Mouse (Mus musculus) neural tube, embryonic 11.5 days (tissue): ENCODE measurements around the gene Thbd. TPM values are rescaled to one million over a fixed set of nuclear protein-coding genes. Genes with fewer than 3 reads are reported as not detected.

Experiments used
- ATAC-seq: fragments of 200-750 bp; cut with Nextera tagmentation; 2 replicates; pipeline ENCODE4 v1.8.0; 2017; ENCODE audit warnings: moderate number of reproducible peaks, mild to moderate bottlenecking, moderate TSS enrichment, moderate library complexity; ENCODE audit not compliant: insufficient read depth, low FRiP score, low TSS enrichment
- DNase-seq: peaks from one replicate; pipeline ENCODE4 v3.0.0-alpha.2; 2015; ENCODE audit warnings: low spot score
- H3K27ac ChIP-seq: fragments of 300-500 bp; sonication (generic); 2 replicates; pipeline ENCODE4 v1.5.1; 2014; ENCODE audit warnings: low read depth, mild to moderate bottlenecking, low read length
- H3K27me3 ChIP-seq: fragments of 300-500 bp; sonication (generic); 2 replicates; pipeline ENCODE4 v1.6.1; 2014; ENCODE audit warnings: mild to moderate bottlenecking, low read length, mixed read lengths; ENCODE audit not compliant: control insufficient read depth, insufficient read depth
- H3K36me3 ChIP-seq: fragments of 300-500 bp; sonication (generic); 2 replicates; pipeline ENCODE4 v1.6.1; 2014; ENCODE audit warnings: mild to moderate bottlenecking, low read length, moderate library complexity, mixed read lengths; ENCODE audit not compliant: control insufficient read depth, insufficient read depth
- H3K4me1 ChIP-seq: fragments of 300-500 bp; sonication (generic); 2 replicates; pipeline ENCODE4 v1.6.1; 2014; ENCODE audit warnings: low read length, mixed read lengths; ENCODE audit not compliant: control insufficient read depth, insufficient read depth
- H3K4me2 ChIP-seq: fragments of 300-500 bp; sonication (generic); 2 replicates; pipeline ENCODE4 v1.6.1; 2014; ENCODE audit warnings: low read depth, mild to moderate bottlenecking, moderate library complexity
- H3K4me3 ChIP-seq: fragments of 300-500 bp; sonication (generic); 2 replicates; pipeline ENCODE4 v1.5.1; 2014; ENCODE audit warnings: low read depth, low read length
- H3K9ac ChIP-seq: fragments of 300-500 bp; sonication (generic); 2 replicates; pipeline ENCODE4 v1.6.1; 2014; ENCODE audit warnings: mild to moderate bottlenecking, low read length
- H3K9me3 ChIP-seq: fragments of 300-500 bp; sonication (generic); 2 replicates; pipeline ENCODE4 v1.6.1; 2016; ENCODE audit warnings: low read length; ENCODE audit not compliant: control insufficient read depth
- WGBS: fragments of 180-500 bp; shearing (Covaris S2); extraction: QIAGEN DNeasy Blood & Tissue Kit; methylation state at CpG from one replicate; pipeline ENCODE4 v1.1.7; 2014; 5-methylcytosine and 5-hydroxymethylcytosine counted together
- polyA plus RNA-seq: library from polyadenylated mRNA; unstranded; fragments of >200 nt; fragmentation: Nextera tagmentation; extraction: Ambion mirVana; gene quantifications from 2 replicates; pipeline ENCODE4 v1.2.1, GENCODE M21; 2014

Gene Thbd
- polyA plus RNA-seq, 1 experiment from 2014 or later, result 6.4 TPM

DNA sequence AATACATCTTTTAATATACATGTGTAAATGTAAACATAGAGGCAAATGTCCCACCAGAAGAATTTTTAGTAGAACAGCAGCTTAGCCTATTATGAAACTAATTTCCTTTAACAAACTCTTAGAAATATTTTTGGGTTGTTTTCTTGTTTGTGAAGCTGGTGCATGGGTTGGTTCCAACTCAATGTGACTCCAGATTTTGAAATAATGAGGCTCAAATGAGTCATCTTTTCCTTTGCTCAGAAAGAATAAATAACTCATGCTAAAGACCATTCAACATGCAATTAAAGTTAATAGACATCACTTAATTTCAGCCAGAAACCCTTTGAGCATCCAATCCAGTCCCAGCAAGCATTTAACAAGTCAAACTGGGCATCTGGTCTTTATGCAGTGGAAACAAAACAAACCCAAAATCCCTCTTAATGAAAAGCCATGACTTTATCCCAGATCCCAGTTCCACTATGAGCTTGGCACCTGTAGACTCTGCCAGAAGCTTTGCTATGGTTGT, 21.1 kb upstream of the Thbd start:
- no peak overlapping the region for H3K27ac ChIP-seq
- H3K36me3 ChIP-seq, result no peaks in the 10 kb centered on the region
- no peaks in the 10 kb centered on the region for H3K9me3 ChIP-seq
- no peak overlapping the region for H3K4me3 ChIP-seq
- DNase-seq, result no peak
- no peak for ATAC-seq
- H3K9ac ChIP-seq, result no peak overlapping the region
- no peaks in the 10 kb centered on the region for H3K4me1 ChIP-seq
- H3K27me3 ChIP-seq, result no peaks in the 10 kb centered on the region
- no peak overlapping the region for H3K4me2 ChIP-seq

- Histone ChIP-seq H3K4me2 (no peak overlapping the region), H3K9ac (no peak overlapping the region), H3K27ac (no peak overlapping the region), H3K9me3 (no peaks in the 10 kb centered on the region), H3K4me1 (no peaks in the 10 kb centered on the region), H3K36me3 (no peaks in the 10 kb centered on the region), H3K27me3 (no peaks in the 10 kb centered on the region), H3K4me3 (no peak overlapping the region)
- 88% methylated on average over 3 of the region's 3 CpGs for WGBS
- ATAC-seq (no peak), DNase-seq (no peak)
Observed at GRCm38 (mm10) chr2:148428523-148428922, 20.5 kb upstream of the Thbd start.

GRCm38 (mm10) chr2:148427553-148427952, 19.6 kb upstream of the Thbd start:
- H3K9ac ChIP-seq, result no peak overlapping the region
- DNase-seq (no peak), ATAC-seq (no peak)
- no peak overlapping the region for H3K4me3 ChIP-seq
- WGBS, result 82% methylated on average over 3 of the region's 3 CpGs
- H3K27ac ChIP-seq, result no peak overlapping the region
- no peaks in the 10 kb centered on the region for H3K4me1 ChIP-seq
- H3K9me3 ChIP-seq, result no peaks in the 10 kb centered on the region
- no peak overlapping the region for H3K4me2 ChIP-seq
- H3K36me3 ChIP-seq, result no peaks in the 10 kb centered on the region
- H3K27me3 ChIP-seq, result no peaks in the 10 kb centered on the region

DNA sequence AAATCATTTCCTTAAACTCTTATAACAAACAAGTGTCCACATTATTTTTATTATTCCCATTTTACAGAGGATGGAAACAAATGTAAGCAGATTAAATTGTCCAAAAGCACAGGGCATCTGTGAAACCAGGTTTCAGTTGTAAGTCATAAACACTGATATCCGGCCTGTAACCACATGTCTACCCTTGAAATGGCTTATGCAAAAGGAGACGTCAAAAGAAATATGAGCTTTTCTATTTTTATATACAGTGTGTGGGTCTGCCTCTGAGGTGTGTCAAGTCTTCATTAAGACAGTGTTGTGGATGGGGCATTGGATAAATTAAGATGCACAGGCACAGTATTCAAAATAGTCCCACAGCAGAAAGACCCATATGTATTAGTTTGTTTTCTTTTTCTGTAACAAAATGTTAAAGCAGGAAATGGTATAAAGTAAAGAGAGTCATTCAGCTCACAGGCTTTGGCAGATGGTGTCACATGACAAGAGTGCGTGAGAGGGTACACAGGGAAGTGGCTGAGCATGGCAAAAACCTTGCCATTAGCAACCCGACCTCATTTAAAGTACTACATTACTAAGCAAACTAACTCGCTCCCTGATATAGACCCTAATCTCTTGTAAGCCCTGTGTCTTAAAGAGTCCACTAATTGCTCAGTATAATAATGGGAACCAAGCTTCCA, 17.9 kb upstream of the Thbd start:
- Histone ChIP-seq H3K4me1 (no peaks in the 10 kb centered on the region), H3K4me3 (no peak overlapping the region), H3K27me3 (no peaks in the 10 kb centered on the region), H3K27ac (no peak overlapping the region), H3K4me2 (no peak overlapping the region), H3K36me3 (no peaks in the 10 kb centered on the region), H3K9ac (no peak overlapping the region), H3K9me3 (no peaks in the 10 kb centered on the region)
- no peak for DNase-seq
- no peak for ATAC-seq
- 82% methylated on average over 5 of the region's 5 CpGs for WGBS

DNA sequence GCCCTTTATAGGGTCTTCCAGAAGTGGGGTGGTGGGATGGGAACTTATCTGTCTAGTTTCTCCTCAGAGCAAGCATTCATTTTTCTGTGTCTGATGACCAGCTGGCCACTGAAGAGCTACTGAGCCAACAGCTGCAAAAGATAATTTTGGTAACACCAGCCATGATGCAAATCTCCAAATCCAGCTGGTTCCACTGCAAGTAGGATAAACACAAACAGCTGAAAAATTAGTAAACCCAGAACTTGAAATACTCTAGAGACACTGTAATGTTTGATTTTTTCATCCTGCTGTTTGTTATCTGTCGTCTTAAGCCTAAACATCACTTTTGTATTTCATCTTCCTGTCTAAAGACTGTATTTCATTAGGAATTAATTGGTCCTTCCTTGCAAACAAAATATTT, 13.7 kb upstream of the Thbd start:
- no peaks in the 10 kb centered on the region for H3K4me1 ChIP-seq
- no peak overlapping the region for H3K27ac ChIP-seq
- H3K27me3 ChIP-seq, result no peaks in the 10 kb centered on the region
- DNase-seq, result no peak
- ATAC-seq, result no peak
- no peak overlapping the region for H3K9ac ChIP-seq
- no peaks in the 10 kb centered on the region for H3K36me3 ChIP-seq
- WGBS, result 73% methylated on average over 1 of the region's 1 CpGs
- H3K9me3 ChIP-seq, result no peaks in the 10 kb centered on the region
- no peak overlapping the region for H3K4me3 ChIP-seq
- H3K4me2 ChIP-seq, result no peak overlapping the region

- Histone ChIP-seq H3K4me2 (no peak overlapping the region), H3K36me3 (no peaks in the 10 kb centered on the region), H3K27ac (no peak overlapping the region), H3K9me3 (no peaks in the 10 kb centered on the region), H3K4me1 (no peaks in the 10 kb centered on the region), H3K9ac (no peak overlapping the region), H3K27me3 (no peaks in the 10 kb centered on the region), H3K4me3 (no peak overlapping the region)
- no peak for ATAC-seq
- no peak for DNase-seq
- WGBS, result 74% methylated on average over 1 of the region's 1 CpGs
Observed at GRCm38 (mm10) chr2:148421112-148421511, 13.1 kb upstream of the Thbd start.

- H3K4me2 ChIP-seq, result no peak overlapping the region
- no peaks in the 10 kb centered on the region for H3K27me3 ChIP-seq
- no peaks in the 10 kb centered on the region for H3K4me1 ChIP-seq
- H3K4me3 ChIP-seq, result no peak overlapping the region
- DNase-seq (no peak), ATAC-seq (no peak)
- no peaks in the 10 kb centered on the region for H3K36me3 ChIP-seq
- no peak overlapping the region for H3K27ac ChIP-seq
- no peak overlapping the region for H3K9ac ChIP-seq
- WGBS, result 97% methylated on average over 2 of the region's 2 CpGs
- no peaks in the 10 kb centered on the region for H3K9me3 ChIP-seq
Observed at GRCm38 (mm10) chr2:148419776-148420175, 11.8 kb upstream of the Thbd start.

GRCm38 (mm10) chr2:148419151-148419550, 11.2 kb upstream of the Thbd start:
- 80% methylated on average over 3 of the region's 3 CpGs for WGBS
- Histone ChIP-seq H3K9me3 (no peaks in the 10 kb centered on the region), H3K27me3 (no peaks in the 10 kb centered on the region), H3K4me1 (no peaks in the 10 kb centered on the region), H3K4me3 (no peak overlapping the region), H3K36me3 (no peaks in the 10 kb centered on the region), H3K9ac (no peak overlapping the region), H3K27ac (no peak overlapping the region), H3K4me2 (no peak overlapping the region)
- no peak for DNase-seq
- ATAC-seq, result no peak

GRCm38 (mm10) chr2:148409821-148410220, 1.8 kb upstream of the Thbd start:
- ATAC-seq (no peak), DNase-seq (no peak)
- Histone ChIP-seq H3K9ac (no peak overlapping the region), H3K4me2 (no peak overlapping the region), H3K4me1 (peaks cover 17% of the 10 kb centered on the region), H3K27ac (no peak overlapping the region), H3K9me3 (no peaks in the 10 kb centered on the region), H3K27me3 (peaks cover 34% of the 10 kb centered on the region), H3K4me3 (no peak overlapping the region), H3K36me3 (no peaks in the 10 kb centered on the region)
- WGBS, result 86% methylated on average over 1 of the region's 1 CpGs
